Mouse (Mus musculus) ovary, postnatal 10 days (tissue): ENCODE measurements around the gene Cnp.

Experiments used
- DNase-seq: peaks from one replicate; pipeline ENCODE4 v3.0.0; 2022; ENCODE audit warnings: low spot score

The Cnp gene

DNA sequence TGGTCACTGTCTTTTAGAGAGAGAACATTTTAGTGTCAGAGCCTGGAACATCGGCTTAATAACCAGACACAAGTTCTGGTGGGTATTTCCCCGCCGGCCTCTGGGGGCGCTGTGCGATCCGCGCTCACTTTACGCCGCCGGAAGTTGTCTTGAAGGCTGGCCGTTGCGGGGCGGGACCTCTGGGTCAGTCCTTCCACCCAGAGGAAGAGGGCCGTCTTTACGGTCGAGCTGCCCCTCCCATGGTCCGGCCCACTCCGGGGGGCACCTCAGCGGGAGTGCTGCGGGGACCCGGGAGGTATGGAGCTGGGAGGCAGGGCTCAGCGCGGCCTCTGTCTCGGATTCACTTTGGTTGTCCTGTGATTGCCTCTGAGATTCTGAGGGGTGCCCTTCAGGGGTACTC, 48.0 kb downstream of the Cnp start:
- DNase-seq = peak; percentile 83

DNA sequence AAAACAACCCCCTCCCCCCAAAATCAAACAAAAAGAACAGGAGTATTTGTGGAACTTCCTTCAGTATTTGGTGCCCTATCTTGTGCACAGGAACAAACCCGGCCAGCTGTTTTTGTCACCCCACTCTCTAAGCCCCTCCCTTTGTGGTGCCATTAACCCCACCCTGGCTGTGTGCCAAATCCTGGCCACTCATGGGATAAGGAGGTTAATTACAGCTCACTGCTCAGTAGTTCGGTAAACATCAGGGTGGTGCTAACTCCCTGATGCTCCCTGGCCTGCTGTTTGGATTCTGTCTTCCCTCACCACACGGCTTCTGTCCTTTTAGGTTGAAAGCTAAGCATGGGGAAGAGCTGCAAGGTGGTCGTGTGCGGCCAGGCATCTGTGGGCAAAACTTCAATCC, 49.2 kb downstream of the Cnp start:
- no peak for DNase-seq

DNA sequence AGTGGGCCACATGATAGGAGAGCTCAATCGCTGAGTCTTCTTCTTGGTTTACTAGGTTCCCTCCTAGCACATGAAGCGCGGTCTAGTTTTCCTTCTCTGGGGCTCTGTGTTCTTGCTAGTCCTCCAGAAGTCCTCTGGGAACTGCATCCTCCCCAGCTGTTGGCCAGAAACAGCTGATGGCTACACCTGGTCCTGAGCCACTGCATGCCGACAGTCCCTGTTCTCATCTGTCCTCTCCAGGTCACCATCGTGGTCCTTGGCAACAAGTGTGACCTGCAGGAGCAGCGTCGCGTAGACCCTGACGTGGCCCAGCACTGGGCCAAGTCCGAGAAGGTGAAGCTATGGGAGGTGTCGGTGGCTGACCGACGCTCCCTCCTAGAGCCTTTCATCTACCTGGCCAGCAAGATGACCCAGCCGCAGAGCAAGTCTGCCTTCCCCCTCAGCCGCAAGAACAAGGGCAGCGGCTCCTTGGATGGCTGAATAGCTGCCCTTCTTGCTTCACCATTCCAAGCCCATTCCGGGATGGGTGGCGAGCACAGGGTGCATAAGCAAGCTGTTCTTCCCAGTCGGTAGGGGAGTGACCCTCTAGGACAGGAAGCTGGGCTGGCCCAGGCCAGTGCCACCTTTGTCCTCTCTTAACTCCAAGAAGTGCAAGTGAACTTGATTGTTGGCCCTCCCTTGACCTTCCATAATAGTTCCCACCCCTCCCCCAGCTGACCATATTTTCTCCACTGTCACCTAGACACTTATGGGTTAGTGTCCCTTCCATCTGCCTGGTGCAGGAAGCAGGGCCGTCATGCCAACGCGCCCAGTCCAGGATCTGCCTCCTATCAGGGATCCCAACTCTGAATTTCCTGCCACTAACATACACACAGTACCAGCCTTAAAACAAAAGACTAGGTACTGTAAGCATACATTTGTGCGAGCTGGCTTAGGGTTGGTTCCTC, 51.3 kb downstream of the Cnp start:
- no peak for DNase-seq

DNA sequence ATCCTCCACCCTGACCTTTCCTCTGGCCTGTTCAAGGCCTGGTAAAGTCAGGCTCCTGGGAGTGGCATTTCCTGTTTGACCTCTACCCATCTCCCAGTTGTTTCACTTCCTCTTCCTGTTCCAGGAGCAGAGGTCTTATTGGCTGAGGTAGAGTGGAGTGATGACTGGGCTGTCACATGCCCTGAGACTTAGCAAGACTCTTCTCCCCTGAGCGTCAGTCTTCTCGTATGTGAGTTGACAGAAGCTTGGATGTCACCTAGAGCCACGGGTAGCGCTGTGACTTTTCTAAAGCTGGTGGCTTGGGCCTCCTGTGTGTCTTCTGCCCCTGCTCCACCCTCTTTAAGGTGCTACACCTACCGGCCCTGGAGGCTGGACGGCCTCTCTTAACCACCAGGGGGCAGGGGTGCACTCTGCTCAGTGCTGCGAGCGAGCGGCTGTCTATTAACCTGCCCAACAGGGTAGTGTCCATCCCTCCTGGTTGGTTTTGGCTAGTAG, 52.0 kb downstream of the Cnp start:
- peak; percentile 45 for DNase-seq

DNA sequence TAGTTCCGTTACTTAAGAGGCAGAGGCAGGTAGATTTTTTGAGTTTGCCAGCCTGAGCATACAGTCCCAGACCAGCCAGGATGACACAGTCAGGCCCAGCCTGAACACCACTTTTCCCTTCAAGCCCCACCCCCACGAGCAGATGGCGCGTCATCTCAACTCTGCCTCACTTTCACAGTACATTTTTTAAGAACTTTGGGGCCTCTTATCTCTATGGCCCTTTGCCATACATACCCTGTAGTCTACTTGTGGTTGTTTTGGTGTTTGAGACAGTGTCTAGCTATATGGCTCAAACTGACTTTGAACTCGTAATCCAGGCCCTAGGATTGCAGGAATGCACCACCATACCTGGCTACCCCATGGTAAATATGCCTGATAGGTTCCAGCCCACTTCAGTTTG, 53.4 kb downstream of the Cnp start:
- DNase-seq = no peak

DNA sequence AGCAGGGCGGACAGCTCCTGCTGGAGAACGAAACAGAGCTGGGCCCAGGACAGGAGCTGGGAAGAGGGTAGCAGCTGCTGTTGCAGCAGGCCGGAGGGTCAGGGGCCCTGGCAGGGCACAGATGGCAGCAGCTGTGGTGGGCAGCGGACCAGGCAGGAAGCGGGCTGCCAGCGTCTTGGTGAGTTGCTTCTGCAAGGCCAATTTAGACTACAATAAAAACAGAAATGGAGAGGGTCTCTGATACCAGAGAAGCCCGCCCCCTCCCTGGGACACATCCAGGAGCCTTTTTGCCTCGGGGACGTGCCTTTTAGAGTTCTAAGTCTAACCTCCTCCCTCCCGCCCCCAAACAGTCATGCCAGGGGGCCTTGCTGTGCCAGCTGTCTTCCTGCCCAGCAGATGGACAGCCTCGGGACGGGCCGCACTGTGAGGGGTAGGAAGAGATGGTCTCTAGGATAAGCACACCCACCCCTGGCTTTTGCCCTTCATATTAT, 54.2 kb downstream of the Cnp start:
- peak; percentile 13 for DNase-seq

DNA sequence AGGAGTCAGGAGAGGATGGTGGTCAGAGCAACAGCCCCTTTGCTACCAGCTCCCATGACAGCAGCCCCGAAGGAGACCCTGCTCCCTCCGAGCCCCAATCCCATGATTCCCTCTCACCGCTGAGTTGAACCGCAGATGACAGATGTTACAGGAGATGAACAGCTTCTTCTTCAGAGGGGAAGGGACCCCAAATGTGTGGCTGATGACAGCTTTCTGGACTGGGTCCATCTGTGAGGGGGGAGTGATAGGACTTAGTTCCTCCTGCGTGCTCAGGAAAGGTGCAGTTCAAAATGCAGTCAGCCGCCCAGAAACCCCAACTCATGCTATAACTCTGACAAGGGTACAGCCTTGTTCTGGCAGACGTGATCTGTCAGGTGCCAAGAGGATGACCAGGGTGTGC, 59.8 kb downstream of the Cnp start:
- DNase-seq = no peak

DNA sequence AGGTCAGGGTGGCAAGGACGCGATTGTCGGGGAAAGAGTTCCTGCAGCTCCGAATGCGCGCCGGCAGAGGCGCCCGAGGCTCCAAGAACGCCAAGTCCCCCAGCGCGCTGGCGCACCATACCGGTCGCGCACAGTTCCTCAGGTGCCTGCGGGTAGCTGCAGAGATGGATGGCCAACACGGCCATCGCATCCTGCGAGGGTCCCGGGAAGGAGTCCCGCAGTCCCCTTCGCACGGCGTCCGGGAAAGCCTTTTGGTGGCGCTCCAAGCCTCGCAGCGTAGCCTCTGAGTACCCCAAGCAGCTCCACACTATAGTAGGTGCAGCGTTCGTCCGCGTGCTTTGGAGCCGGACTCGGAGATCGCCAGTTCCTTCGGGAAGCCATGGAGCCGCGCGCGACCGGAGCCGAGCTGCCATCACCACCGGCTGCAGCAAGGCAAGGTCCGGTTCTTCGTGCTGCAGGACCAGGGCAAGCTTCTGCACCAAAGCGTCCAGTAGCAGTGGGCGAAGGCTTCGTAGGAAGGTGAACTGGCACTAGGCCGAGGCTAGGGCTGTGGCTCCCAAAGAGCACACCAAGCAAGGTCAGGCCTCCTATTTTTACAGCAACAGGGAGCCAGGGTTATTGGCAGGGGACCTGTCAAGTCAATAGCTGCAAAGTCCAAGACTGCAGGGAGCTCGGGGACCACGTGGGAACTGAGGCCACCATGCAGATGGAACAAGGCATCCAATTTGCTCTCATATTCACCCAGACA, 65.6 kb downstream of the Cnp start:
- no peak for DNase-seq
